Mouse (Mus musculus): ENCODE results near the gene Trpt1. TPM values are rescaled to one million over a fixed set of nuclear protein-coding genes. Genes with fewer than 3 reads are reported as not detected.

Trpt1 gene
- polyA plus RNA-seq, 1 experiment from 2014 or later: 9.7 TPM

DNA sequence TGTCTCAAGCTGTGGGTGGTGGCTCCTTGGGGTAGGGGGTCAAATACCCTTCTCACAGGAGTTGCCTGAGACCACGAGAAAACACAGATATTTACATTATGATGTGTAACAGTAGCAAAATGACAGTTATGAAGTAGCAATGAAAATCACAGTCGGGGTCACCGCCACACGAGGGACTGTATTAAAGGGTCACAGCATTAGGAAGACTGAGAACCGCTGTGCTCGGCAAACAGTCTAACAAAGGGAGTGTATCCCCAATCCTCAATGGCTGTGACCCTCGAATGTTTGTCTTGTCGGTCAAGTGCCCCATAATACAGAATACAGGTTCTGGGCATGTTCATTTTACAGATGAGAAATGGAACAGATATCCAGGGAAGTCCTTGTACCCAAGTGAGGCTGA is 1.9 kb upstream of the Trpt1 start:
- DNase-seq (ENCODE audit: low spot score) (no peak), ATAC-seq (ENCODE audit: insufficient number of reproducible peaks, low FRiP score, low TSS enrichment, low read depth) (no peak)
- H3K36me3 ChIP-seq (ENCODE audit: control insufficient read depth, insufficient read depth, low read length): peaks cover 6% of the 10 kb centered on the region; the same call in 1 of the 2 replicates
- H3K9ac ChIP-seq (ENCODE audit: low read length): no peak overlapping the region
- no peak overlapping the region for H3K4me3 ChIP-seq (ENCODE audit: low read depth, low read length)
- H3K27me3 ChIP-seq (ENCODE audit: control insufficient read depth, insufficient read depth, low read length): no peaks in the 10 kb centered on the region
- WGBS: 90% methylated on average over 8 of the region's 8 CpGs
- H3K4me2 ChIP-seq (ENCODE audit: low read depth, severe bottlenecking): no peak overlapping the region
- peaks cover 20% of the 10 kb centered on the region for H3K4me1 ChIP-seq (ENCODE audit: control insufficient read depth, insufficient read depth, low read length)
- H3K27ac ChIP-seq (replicated peaks; ENCODE audit: low read depth, low read length): no peak overlapping the region
- H3K9me3 ChIP-seq (ENCODE audit: control insufficient read depth, low read length): no peaks in the 10 kb centered on the region

- Histone ChIP-seq H3K27ac (replicated peaks; ENCODE audit: low read depth, low read length) (no peak overlapping the region), H3K9ac (ENCODE audit: low read length) (no peak overlapping the region), H3K4me3 (ENCODE audit: low read depth, low read length) (no peak overlapping the region)
Measured at GRCm38 (mm10) chr19:6994489-6994888, 1.4 kb upstream of the Trpt1 start.

GRCm38 (mm10) chr19:6995255-6995991 is 508 bp upstream of the Trpt1 start:
- H3K9ac ChIP-seq (ENCODE audit: low read length): peak overlapping the region; percentile 55
- H3K27me3 ChIP-seq (ENCODE audit: control insufficient read depth, insufficient read depth, low read length): no peaks in the 10 kb centered on the region
- H3K4me2 ChIP-seq (ENCODE audit: low read depth, severe bottlenecking): peak overlapping the region; percentile 82
- DNase-seq (ENCODE audit: low spot score) (no peak), ATAC-seq (ENCODE audit: insufficient number of reproducible peaks, low FRiP score, low TSS enrichment, low read depth) (no peak)
- H3K9me3 ChIP-seq (ENCODE audit: control insufficient read depth, low read length): no peaks in the 10 kb centered on the region
- H3K4me3 ChIP-seq (ENCODE audit: low read depth, low read length): peak overlapping the region; percentile 52
- 49% methylated on average over 21 of the region's 21 CpGs for WGBS
- H3K36me3 ChIP-seq (ENCODE audit: control insufficient read depth, insufficient read depth, low read length): peaks cover 10% of the 10 kb centered on the region
- peaks cover 20% of the 10 kb centered on the region for H3K4me1 ChIP-seq (ENCODE audit: control insufficient read depth, insufficient read depth, low read length)
- 0 out of 2 replicates have a peak overlapping the region, but pooled peaks have one; percentile 33 for H3K27ac ChIP-seq (replicated peaks; ENCODE audit: low read depth, low read length)

More at GRCm38 (mm10) chr19:6994489-6994888, 1.4 kb upstream of the Trpt1 start:
- Histone ChIP-seq H3K27me3 (ENCODE audit: control insufficient read depth, insufficient read depth, low read length) (no peaks in the 10 kb centered on the region), H3K4me2 (ENCODE audit: low read depth, severe bottlenecking) (peak overlapping the region; percentile 2; the same call in 1 of the 2 replicates), H3K4me1 (ENCODE audit: control insufficient read depth, insufficient read depth, low read length) (peaks cover 20% of the 10 kb centered on the region), H3K9me3 (ENCODE audit: control insufficient read depth, low read length) (no peaks in the 10 kb centered on the region), H3K36me3 (ENCODE audit: control insufficient read depth, insufficient read depth, low read length) (peaks cover 10% of the 10 kb centered on the region)
- WGBS: 78% methylated on average over 8 of the region's 8 CpGs
- DNase-seq (ENCODE audit: low spot score) (no peak), ATAC-seq (ENCODE audit: insufficient number of reproducible peaks, low FRiP score, low TSS enrichment, low read depth) (no peak)

DNA sequence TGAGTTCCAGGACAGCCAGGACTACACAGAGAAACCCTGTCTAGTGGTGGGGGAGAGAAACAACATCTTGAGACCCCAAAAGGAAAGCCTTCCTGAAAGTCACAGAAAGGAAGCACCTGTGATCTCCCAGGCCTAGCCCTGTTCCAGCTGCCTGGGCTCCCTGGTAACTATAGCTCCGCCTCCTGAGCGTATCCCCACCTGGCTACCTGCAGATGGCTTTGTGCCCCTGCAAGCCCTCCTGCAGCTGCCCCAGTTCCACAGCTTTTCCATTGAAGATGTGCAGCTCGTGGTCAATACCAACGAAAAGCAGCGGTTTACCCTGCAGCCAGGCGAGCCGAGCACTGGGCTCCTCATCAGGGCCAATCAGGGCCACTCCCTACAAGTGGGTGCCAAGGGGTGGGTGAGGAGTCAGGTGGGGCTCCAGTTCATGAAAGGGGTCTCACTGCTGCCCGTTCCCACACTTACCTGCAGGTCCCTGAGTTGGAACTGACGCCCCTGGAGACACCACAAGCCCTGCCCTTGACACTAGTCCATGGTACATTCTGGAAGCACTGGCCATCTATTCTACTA is 1.9 kb downstream of the Trpt1 start:
- 82% methylated on average over 9 of the region's 9 CpGs for WGBS
- Histone ChIP-seq H3K27ac (replicated peaks; ENCODE audit: low read depth, low read length) (no peak overlapping the region), H3K9ac (ENCODE audit: low read length) (no peak overlapping the region), H3K36me3 (ENCODE audit: control insufficient read depth, insufficient read depth, low read length) (peaks cover 12% of the 10 kb centered on the region), H3K9me3 (ENCODE audit: control insufficient read depth, low read length) (no peaks in the 10 kb centered on the region), H3K4me2 (ENCODE audit: low read depth, severe bottlenecking) (no peak overlapping the region), H3K27me3 (ENCODE audit: control insufficient read depth, insufficient read depth, low read length) (no peaks in the 10 kb centered on the region), H3K4me1 (ENCODE audit: control insufficient read depth, insufficient read depth, low read length) (peaks cover 16% of the 10 kb centered on the region), H3K4me3 (ENCODE audit: low read depth, low read length) (no peak overlapping the region)
- ATAC-seq (ENCODE audit: insufficient number of reproducible peaks, low FRiP score, low TSS enrichment, low read depth): no peak
- no peak for DNase-seq (ENCODE audit: low spot score)

DNA sequence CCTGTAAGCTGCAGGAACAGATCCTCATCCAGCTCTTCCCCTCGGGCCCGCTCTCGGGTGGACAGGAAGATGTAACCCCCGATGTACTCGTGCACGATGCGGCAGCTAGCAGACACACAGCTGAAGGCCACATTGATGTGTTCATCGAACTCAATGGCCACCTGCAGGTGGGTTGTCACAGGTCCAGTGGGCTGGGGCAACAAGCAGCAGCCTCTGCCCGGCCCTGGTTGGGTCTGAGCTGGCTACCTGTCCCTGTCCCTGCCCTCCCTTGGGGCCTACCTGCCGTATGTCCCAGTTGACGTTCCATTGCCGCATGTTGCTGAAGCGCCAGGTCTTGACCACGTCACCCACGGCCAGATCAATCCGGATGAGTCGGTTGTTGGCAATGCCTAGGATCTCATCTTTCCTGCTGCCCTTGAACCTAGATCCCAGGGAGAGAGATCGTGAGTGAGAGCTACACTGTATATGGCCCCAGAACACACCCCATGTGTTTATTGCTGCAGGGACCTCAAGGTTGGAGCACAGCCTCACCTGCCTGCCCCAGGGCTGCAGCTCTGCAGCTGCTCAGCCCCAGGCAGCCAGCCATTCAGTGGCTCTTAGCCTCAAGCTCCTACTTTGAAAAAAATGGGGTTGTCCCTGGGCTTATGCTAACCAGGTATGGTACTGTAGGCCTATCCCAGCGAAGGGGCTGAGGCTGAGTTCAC is 3.6 kb downstream of the Trpt1 start:
- H3K27ac ChIP-seq (replicated peaks; ENCODE audit: low read depth, low read length): no peak overlapping the region
- no peak overlapping the region for H3K4me2 ChIP-seq (ENCODE audit: low read depth, severe bottlenecking)
- ATAC-seq (ENCODE audit: insufficient number of reproducible peaks, low FRiP score, low TSS enrichment, low read depth): no peak
- no peak for DNase-seq (ENCODE audit: low spot score)
- 93% methylated on average over 19 of the region's 19 CpGs for WGBS
- H3K4me1 ChIP-seq (ENCODE audit: control insufficient read depth, insufficient read depth, low read length): peaks cover 16% of the 10 kb centered on the region
- H3K36me3 ChIP-seq (ENCODE audit: control insufficient read depth, insufficient read depth, low read length): peaks cover 12% of the 10 kb centered on the region
- H3K9ac ChIP-seq (ENCODE audit: low read length): no peak overlapping the region
- no peaks in the 10 kb centered on the region for H3K27me3 ChIP-seq (ENCODE audit: control insufficient read depth, insufficient read depth, low read length)
- H3K9me3 ChIP-seq (ENCODE audit: control insufficient read depth, low read length): no peaks in the 10 kb centered on the region
- H3K4me3 ChIP-seq (ENCODE audit: low read depth, low read length): no peak overlapping the region

DNA sequence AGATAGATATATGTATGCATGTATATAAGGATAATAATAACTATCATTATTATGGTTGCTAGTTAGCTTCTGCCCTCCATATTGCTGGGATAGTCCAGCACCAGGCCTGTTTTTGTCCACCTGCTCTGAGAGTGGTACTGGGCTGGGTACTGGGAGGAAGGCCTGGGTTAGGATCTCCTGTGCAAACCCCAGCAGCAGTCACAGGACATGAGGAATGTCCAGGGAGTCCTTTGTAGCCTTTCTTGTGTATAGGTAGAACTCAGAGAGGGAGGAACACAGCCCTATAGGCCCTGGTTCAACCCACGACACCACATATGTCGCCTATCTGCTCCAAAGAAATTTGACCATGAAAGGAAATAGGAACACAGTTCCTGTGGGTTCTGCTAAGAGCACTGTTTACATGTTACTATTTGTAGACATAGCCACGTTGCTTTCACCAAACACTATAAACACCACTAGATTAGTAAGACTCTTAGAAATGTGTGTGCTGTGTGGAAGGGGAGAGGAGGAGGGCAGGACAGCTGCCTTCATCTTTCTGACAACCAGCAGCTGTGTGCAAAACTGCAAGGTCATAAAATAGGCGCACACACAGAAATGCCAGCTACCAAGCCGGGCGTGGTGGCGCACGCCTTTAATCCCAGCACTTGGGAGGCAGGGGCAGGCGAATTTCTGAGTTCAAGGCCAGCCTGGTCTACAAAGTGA is 11.1 kb downstream of the Trpt1 start:
- Histone ChIP-seq H3K9me3 (ENCODE audit: control insufficient read depth, low read length) (no peaks in the 10 kb centered on the region), H3K27ac (replicated peaks; ENCODE audit: low read depth, low read length) (no peak overlapping the region), H3K36me3 (ENCODE audit: control insufficient read depth, insufficient read depth, low read length) (no peaks in the 10 kb centered on the region), H3K4me1 (ENCODE audit: control insufficient read depth, insufficient read depth, low read length) (no peaks in the 10 kb centered on the region), H3K9ac (ENCODE audit: low read length) (no peak overlapping the region), H3K27me3 (ENCODE audit: control insufficient read depth, insufficient read depth, low read length) (no peaks in the 10 kb centered on the region), H3K4me3 (ENCODE audit: low read depth, low read length) (no peak overlapping the region), H3K4me2 (ENCODE audit: low read depth, severe bottlenecking) (no peak overlapping the region)
- ATAC-seq (ENCODE audit: insufficient number of reproducible peaks, low FRiP score, low TSS enrichment, low read depth) (no peak), DNase-seq (ENCODE audit: low spot score) (no peak)
- 88% methylated on average over 8 of the region's 9 CpGs for WGBS

GRCm38 (mm10) chr19:7012426-7012825 is 16.5 kb downstream of the Trpt1 start:
- ATAC-seq (ENCODE audit: insufficient number of reproducible peaks, low FRiP score, low TSS enrichment, low read depth) (no peak), DNase-seq (ENCODE audit: low spot score) (no peak)
- Histone ChIP-seq H3K9me3 (ENCODE audit: control insufficient read depth, low read length) (no peaks in the 10 kb centered on the region), H3K27ac (replicated peaks; ENCODE audit: low read depth, low read length) (no peak overlapping the region), H3K27me3 (ENCODE audit: control insufficient read depth, insufficient read depth, low read length) (no peaks in the 10 kb centered on the region), H3K4me1 (ENCODE audit: control insufficient read depth, insufficient read depth, low read length) (no peaks in the 10 kb centered on the region), H3K4me3 (ENCODE audit: low read depth, low read length) (no peak overlapping the region), H3K9ac (ENCODE audit: low read length) (no peak overlapping the region), H3K36me3 (ENCODE audit: control insufficient read depth, insufficient read depth, low read length) (peaks cover 4% of the 10 kb centered on the region), H3K4me2 (ENCODE audit: low read depth, severe bottlenecking) (no peak overlapping the region)
- 83% methylated on average over 4 of the region's 4 CpGs for WGBS

GRCm38 (mm10) chr19:7013984-7014383 is 18.1 kb downstream of the Trpt1 start:
- Histone ChIP-seq H3K4me2 (ENCODE audit: low read depth, severe bottlenecking) (no peak overlapping the region), H3K36me3 (ENCODE audit: control insufficient read depth, insufficient read depth, low read length) (peaks cover 4% of the 10 kb centered on the region), H3K9ac (ENCODE audit: low read length) (no peak overlapping the region), H3K27ac (replicated peaks; ENCODE audit: low read depth, low read length) (no peak overlapping the region), H3K4me3 (ENCODE audit: low read depth, low read length) (no peak overlapping the region), H3K9me3 (ENCODE audit: control insufficient read depth, low read length) (no peaks in the 10 kb centered on the region), H3K4me1 (ENCODE audit: control insufficient read depth, insufficient read depth, low read length) (no peaks in the 10 kb centered on the region), H3K27me3 (ENCODE audit: control insufficient read depth, insufficient read depth, low read length) (no peaks in the 10 kb centered on the region)
- WGBS: 84% methylated on average over 9 of the region's 9 CpGs
- no peak for ATAC-seq (ENCODE audit: insufficient number of reproducible peaks, low FRiP score, low TSS enrichment, low read depth)
- no peak for DNase-seq (ENCODE audit: low spot score)
